Mouse (Mus musculus) MN1 (cell line): ENCODE data around the gene Npnt.

Experiments used
- DNase-seq: peaks from one replicate; pipeline ENCODE4 v3.0.0-alpha.2; 2016; ENCODE audit warnings: low spot score

The Npnt gene

DNA sequence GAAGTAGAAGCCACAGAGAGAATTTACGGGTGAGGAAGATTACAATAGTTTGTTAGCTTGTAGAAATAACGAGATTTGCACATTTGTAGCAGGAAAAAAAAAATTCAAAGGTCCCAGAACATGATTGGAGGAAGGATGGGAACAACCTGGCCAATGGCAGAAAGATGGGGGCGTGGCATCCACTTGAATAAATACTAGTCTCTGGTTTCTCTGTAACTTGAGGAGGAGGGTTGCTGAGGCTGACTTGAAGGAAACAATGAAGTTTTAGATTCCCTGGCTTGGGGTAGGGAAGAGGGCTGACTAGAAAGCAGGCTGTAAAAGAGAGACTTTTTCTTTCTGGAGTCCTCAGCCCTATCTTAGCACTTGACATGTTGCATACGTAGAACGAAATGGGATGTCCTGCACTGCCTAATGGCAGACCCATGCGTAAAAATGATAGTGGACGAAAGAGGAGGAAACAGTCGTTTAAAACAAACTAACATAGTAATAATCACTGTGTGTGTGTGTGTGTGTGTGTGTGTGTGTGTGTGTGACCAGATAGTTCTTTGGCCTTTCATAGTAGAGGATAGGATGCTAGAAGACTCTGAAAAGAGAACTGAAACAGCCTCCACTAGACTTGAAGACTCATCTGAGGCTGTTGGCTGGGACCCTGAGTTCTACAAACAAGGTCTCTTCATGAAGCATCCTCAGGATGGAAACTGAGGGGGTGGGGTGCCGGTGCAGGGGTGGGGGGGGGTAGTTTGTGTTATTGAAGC is 94.5 kb downstream of the Npnt start:
- DNase-seq, result no peak

DNA sequence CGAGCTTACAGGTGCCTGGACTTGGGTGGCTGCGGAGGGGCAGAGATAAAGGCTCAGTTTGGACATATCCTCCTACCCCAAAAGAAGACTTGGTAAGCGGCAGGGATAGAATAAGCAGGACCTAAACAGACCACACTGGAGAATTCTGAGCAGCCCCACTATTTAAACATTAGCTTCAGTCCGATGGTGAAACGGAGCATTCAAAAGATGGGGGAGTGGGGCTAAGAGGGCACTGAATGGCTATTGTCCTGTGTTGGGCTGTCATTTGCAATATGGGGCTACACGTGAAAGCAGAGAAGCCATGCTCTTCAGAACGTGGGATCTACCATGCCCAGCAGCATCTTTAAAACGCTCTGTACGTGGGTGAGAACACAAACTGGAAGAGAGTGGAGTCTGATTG is 95.8 kb downstream of the Npnt start:
- DNase-seq, result no peak

DNA sequence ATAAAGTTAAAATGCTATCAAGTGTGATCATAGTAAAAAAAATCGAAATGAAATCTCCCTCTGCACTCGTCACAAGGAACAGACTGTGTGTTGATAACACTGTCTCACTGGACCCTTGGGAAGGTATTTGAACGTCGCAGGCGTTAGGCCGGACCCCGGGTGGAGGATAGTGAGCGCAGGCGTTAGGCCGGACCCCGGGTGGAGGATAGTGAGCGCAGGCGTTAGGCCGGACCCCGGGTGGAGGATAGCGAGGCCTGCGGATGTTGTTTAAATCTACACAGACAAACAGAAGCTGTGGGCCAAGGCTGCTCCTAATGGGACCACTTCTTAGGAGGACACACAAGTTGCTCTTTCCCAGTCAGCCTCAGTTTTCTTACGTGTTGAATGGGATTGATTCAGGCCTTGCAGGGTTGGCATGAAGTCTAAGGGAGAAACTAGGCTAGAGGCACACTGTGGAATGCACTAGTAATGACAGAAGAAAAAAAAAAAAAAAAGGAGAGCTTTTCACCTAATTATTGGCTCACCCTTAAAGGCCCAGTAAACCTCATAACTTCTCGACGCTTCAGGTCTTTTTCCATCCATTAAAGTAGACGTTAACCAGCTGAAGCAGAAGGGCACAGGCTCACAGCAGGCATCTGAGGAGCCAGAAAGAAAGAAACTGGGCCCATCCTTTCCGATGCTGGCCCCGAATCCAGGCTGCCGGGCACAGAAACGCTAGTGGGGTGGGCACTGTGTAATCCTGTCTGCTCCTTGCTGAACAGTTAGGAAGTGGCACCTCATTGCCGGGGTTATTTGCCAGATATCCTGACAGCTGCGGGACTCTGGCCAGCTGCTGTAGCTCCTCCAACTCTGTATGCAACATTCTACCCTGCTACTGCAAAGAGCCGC is 98.0 kb downstream of the Npnt start:
- DNase-seq, result no peak

DNA sequence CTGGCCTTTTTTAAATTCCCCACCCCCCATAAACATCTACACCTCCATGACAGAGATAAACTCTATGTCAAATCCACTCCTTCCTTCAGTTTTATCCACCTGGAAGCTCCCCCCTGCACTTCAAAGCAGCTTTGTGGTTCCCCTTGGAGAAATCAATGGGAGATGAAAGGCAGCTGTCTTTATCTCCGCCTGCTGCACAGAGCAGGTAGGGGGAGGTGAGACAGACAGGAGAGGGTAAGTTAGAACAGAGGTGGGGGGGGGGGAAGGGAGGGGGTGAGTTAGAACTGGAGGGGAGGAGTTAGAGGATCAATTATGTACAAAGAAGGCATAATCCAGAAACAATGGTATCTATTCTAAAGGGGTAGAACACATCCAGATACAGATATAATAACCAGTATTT is 98.7 kb downstream of the Npnt start:
- DNase-seq, result no peak

DNA sequence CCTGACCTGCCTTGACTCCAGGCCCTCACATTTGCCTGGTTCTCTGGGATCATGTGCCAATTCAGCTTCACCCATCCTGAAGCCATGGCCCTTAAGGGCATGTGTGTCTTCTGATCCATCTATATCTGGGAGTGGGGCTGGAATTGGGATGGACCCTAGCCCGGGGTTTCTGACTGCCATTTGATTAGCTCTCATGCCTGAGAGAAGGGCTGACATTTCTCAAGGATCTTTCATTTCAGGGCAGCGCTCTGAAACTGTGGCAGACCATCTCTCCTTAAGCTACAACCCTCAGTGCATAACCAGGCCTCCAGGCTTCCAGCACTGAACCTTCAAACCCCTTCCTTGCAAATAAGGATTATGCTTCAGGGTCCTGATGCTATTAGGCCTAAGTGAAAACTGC is 99.7 kb downstream of the Npnt start:
- no peak for DNase-seq

DNA sequence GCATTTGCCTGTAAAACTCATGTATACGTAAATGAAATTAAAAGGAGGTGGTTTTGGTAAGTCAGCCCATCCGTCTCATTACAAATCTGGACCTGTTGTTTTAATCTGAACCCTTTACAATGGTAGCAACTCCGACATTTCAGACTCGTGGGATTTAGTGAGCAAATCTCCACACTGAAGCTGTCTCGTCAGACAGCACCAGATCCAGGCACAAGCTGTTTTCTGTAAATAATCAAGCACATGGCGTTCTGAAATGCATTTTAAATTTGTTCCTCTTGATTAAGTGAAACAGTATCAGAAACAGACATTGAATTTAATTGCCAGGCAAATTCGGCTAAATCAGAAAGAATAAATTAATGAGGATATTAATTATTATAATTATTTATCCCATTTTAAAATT is 100.4 kb downstream of the Npnt start:
- no peak for DNase-seq

DNA sequence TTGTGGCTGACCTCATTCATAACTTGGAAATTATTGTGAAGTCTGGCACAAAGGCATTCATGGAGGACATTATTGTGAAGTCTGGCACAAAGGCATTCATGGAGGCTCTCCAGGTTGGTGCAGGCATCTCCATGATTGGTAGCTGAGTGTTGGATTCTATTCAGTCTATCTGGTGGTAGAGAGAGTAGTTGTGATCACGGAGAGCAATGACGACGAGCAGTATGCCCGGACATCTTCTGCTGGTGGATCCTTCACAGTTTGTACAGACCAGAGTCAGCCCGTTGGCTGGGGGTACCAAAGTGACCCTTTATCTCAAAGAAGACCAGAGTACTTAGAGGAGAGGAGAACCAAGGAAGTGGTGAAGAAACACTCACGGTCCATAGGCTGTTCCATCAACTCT is 107.4 kb downstream of the Npnt start:
- no peak for DNase-seq

DNA sequence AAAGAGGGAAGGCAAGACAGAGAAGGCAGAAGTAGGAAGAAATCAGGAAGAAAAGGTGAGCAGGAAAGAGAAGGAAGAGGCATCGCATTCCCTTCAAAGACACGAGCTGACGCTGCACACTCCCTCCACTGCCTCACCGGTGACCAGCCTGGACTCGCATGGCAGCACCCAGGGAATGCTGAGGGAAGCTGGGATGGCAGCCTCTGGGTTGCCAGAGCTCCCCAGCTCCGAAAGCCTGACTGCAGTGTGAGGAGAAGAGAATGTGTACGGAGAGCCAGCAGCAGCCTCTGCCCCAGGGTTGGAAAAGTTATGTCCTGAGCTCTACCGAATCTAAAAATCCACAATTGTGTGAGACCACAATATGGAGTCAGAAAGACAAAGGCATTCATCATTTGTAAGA is 110.6 kb downstream of the Npnt start:
- DNase-seq, result no peak

DNA sequence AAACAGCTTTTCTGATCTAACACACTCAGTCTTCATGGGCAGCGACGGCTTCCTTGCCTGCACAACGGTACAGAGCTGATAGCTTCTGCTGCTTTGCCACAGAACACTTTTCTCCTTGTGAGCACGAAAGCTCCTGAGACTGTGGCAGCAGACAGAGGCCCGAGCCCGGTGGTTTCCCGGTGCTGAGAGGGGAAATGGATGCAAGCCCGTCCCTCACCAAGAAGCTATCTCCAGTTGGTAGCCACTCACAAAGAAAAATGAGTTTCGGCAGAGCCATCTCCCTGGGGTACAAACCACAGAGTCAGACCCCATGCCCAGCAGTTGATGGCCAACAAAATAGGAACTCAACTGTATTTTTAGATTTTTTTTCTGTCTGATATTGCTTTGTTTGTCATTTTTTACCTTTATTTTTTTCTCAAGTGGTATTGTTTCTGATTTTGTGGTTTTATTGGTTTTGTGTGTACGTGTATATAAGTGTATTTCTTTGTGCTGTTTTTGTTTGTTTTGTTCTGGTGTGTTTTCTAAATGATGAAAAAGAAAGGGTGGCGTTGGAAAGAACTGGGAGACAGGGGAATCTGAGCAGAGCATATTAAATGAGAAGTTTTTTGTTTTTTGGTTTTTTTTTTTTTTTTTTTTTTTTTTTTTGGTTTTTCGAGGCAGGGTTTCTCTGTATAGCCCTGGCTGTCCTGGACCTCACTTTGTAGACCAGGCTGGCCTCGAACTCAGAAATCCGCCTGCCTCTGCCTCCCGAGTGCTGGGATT is 111.3 kb downstream of the Npnt start:
- DNase-seq, result no peak

DNA sequence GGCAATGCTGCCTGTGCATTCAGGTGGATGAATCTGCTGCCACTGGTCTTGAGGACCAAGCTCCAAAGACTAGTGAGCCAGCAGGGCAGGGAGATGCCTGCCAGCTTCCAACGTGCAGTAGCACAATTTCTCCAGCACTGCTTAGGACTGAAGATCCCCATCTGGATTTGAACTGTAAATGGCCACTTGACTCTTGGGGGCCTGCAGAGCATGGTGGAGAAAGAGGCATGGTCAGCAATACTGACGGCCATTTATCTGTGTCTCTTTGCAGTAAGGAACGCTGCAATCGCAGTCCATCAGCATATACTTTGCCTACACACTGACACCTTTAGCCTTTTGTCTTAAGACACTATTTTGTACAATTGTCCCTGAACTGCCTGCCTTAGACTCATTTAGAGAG is 113.0 kb downstream of the Npnt start:
- no peak for DNase-seq

DNA sequence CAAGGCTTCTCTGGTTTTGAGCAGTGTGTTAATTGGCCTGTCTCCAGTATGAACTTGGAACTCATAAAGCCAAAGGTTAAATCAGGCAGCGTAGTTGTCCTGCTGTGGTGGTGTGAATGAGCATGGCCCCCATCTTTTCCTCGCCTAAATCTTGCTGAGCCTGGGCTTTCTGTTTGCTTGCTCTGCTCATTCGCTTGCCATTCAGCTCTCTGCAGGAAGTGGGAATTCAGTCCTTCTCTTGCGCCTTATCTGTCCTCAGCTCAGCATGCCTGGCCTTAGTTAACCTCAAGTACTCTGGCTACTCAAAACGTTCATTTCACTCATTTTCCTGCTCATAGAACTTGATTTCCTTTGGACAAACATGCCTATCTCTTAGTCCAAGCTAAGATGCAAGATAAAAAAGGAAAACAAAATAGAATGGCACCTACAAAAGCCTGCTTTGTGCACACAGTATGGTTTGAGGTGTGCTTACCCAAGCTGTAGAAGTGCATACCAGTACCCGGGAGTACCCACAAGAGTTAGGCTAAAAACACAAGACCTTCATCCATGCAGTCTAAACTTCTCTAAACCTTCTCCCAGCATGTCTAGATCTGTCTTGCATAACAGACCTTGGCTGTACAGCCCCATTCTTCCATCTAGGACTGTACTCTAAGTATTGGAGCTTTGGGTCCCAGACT is 114.8 kb downstream of the Npnt start:
- DNase-seq, result no peak
